Comparison of ENCODE assay signal across 21 mouse cellular contexts in genomic region chr4:83931897-83932654, GRCm38 (mm10).
DNase-seq lines count a peak whose midpoint lies in the region; ATAC-seq and TF ChIP-seq lines count a peak whose summit lies in the region.
"Had no signal": no experiment of that assay in that cellular context is flagged by ENCODE, and none has a peak within 500 bp of the region (broad histone marks: within the 10 kb centered on the region; RNA-seq: fewer than 3 reads in every experiment).

No protein-coding gene starts in this region.

- peak; percentile 50 for DNase-seq in heart, adult 11 months
- DNase-seq in heart, postnatal 36 days: no peak
- DNase-seq in limb, embryonic 10.5 days (ENCODE audit: low spot score): no peak
- no peak for DNase-seq in left cerebral cortex, postnatal 36 days (ENCODE audit: low spot score in 2 of 2)
- DNase-seq: adrenal gland, adult 8-10 months; cerebellum, adult 8-10 months; gastrocnemius, postnatal 36 days; kidney, postnatal 25 days; layer of hippocampus, adult 9-11 months; thymus, postnatal 25 days had no signal

- peak overlapping the region; percentile 53; the same call in 1 of the 2 replicates for H3K27ac ChIP-seq in limb, embryonic 12.5 days
- no peak overlapping the region for H3K27ac ChIP-seq in limb, embryonic 10.5 days
- peak overlapping the region; percentile 73 for H3K27ac ChIP-seq in embryonic facial prominence, embryonic 13.5 days
- H3K27ac ChIP-seq: forebrain, embryonic 15.5 days; hindbrain, embryonic 12.5 days; left cerebral cortex, adult 2 months; liver, embryonic 15.5 days; midbrain, embryonic 13.5 days had no signal

- intact Hi-C loops in heart, postnatal 36 days (cut with DNase I): no loop called here
- intact Hi-C loops in left cerebral cortex, postnatal 36 days (cut with DNase I): no loop called here

- no peaks in the 10 kb centered on the region for H3K79me2 ChIP-seq in myocyte (ENCODE audit: control insufficient read depth, insufficient read depth)

- no peak for TF ChIP-seq POLR2A in myocyte (IDR thresholded peaks at IDR 0.05; ENCODE audit: insufficient read length, low read depth)

- H3ac ChIP-seq in myocyte (ENCODE audit: control insufficient read depth, insufficient read length): no peak overlapping the region

- no peaks in the 10 kb centered on the region for H3K36me3 ChIP-seq in limb, embryonic 12.5 days
- H3K36me3 ChIP-seq in limb, embryonic 10.5 days: no peaks in the 10 kb centered on the region
- H3K36me3 ChIP-seq in embryonic facial prominence, embryonic 13.5 days: no peaks in the 10 kb centered on the region
- H3K36me3 ChIP-seq in myocyte (ENCODE audit: control insufficient read depth, insufficient read depth): no peaks in the 10 kb centered on the region
- H3K36me3 ChIP-seq: forebrain, embryonic 15.5 days; hindbrain, embryonic 12.5 days; liver, embryonic 15.5 days; midbrain, embryonic 13.5 days had no signal

- no peak overlapping the region for H3K4me2 ChIP-seq in limb, embryonic 12.5 days
- 0 out of 2 replicates have a peak overlapping the region, but pooled peaks have one; percentile 2 for H3K4me2 ChIP-seq in embryonic facial prominence, embryonic 13.5 days
- H3K4me2 ChIP-seq in myocyte (ENCODE audit: low read depth): peak overlapping the region; percentile 15
- H3K4me2 ChIP-seq: forebrain, embryonic 15.5 days; hindbrain, embryonic 12.5 days; liver, embryonic 15.5 days; midbrain, embryonic 13.5 days had no signal

- 55% methylated on average over 8 of the region's 8 CpGs for WGBS in limb, embryonic 12.5 days
- 77% methylated on average over 8 of the region's 8 CpGs for WGBS in limb, embryonic 10.5 days
- 33% methylated on average over 8 of the region's 8 CpGs for WGBS in embryonic facial prominence, embryonic 13.5 days

- H3K9me3 ChIP-seq in limb, embryonic 12.5 days: no peaks in the 10 kb centered on the region
- no peaks in the 10 kb centered on the region for H3K9me3 ChIP-seq in limb, embryonic 10.5 days (replicated peaks)
- H3K9me3 ChIP-seq in embryonic facial prominence, embryonic 13.5 days: no peaks in the 10 kb centered on the region
- H3K9me3 ChIP-seq: forebrain, embryonic 15.5 days; hindbrain, embryonic 12.5 days; liver, embryonic 15.5 days; midbrain, embryonic 13.5 days had no signal

- no peak overlapping the region for H3K9ac ChIP-seq in limb, embryonic 12.5 days (replicated peaks)
- H3K9ac ChIP-seq in embryonic facial prominence, embryonic 13.5 days: no peak overlapping the region
- H3K9ac ChIP-seq: forebrain, embryonic 15.5 days; hindbrain, embryonic 12.5 days; liver, embryonic 15.5 days; midbrain, embryonic 13.5 days had no signal

- no peak for ATAC-seq in limb, embryonic 12.5 days (ENCODE audit: insufficient number of reproducible peaks, insufficient read depth, low FRiP score, low TSS enrichment, low read depth)
- no peak for ATAC-seq in embryonic facial prominence, embryonic 13.5 days (ENCODE audit: insufficient number of reproducible peaks, insufficient read depth, low FRiP score, low TSS enrichment, low read depth)
- ATAC-seq in inflammation-experienced regulatory T-cells, adult 6 months: no peak
- ATAC-seq: CD4-positive, CD25-positive, alpha-beta regulatory T cell, adult 4 months; forebrain, embryonic 15.5 days; midbrain, embryonic 13.5 days; Patski had no signal

- H3K27me3 ChIP-seq in limb, embryonic 12.5 days: no peaks in the 10 kb centered on the region
- H3K27me3 ChIP-seq in limb, embryonic 10.5 days (ENCODE audit: low read depth, poor library complexity, severe bottlenecking): no peaks in the 10 kb centered on the region
- H3K27me3 ChIP-seq in embryonic facial prominence, embryonic 13.5 days: no peaks in the 10 kb centered on the region
- no peaks in the 10 kb centered on the region for H3K27me3 ChIP-seq in myocyte (ENCODE audit: control insufficient read depth, insufficient read depth, insufficient read length)
- H3K27me3 ChIP-seq: forebrain, embryonic 15.5 days; hindbrain, embryonic 12.5 days; liver, embryonic 15.5 days; midbrain, embryonic 13.5 days; Patski had no signal

- H3K4me1 ChIP-seq in limb, embryonic 12.5 days (replicated peaks): peaks cover 13% of the 10 kb centered on the region; the same call in 1 of the 2 replicates
- H3K4me1 ChIP-seq in limb, embryonic 10.5 days: no peaks in the 10 kb centered on the region
- peaks cover 16% of the 10 kb centered on the region for H3K4me1 ChIP-seq in embryonic facial prominence, embryonic 13.5 days
- H3K4me1 ChIP-seq: forebrain, embryonic 15.5 days; hindbrain, embryonic 12.5 days; liver, embryonic 15.5 days; midbrain, embryonic 13.5 days had no signal

- H3K4me3 ChIP-seq in limb, embryonic 12.5 days (replicated peaks): no peak overlapping the region
- H3K4me3 ChIP-seq in limb, embryonic 10.5 days: no peak overlapping the region
- no peak overlapping the region for H3K4me3 ChIP-seq in embryonic facial prominence, embryonic 13.5 days
- no peak overlapping the region for H3K4me3 ChIP-seq in myocyte
- H3K4me3 ChIP-seq: forebrain, embryonic 15.5 days; hindbrain, embryonic 12.5 days; left cerebral cortex, adult 2 months; liver, embryonic 15.5 days; midbrain, embryonic 13.5 days had no signal

TF ChIP-seq in myocyte, 11 proteins besides CTCF, POLR2A, EP300 and RAD21:
- TF ChIP-seq E2F4 (IDR thresholded peaks at IDR 0.05; ENCODE audit: insufficient read depth) (no peak), SRF (IDR thresholded peaks at IDR 0.05; ENCODE audit: control insufficient read depth, insufficient read length, low read depth) (no peak), MYOG (IDR thresholded peaks at IDR 0.05; ENCODE audit: control insufficient read depth in 1 of 3, insufficient read depth in 1 of 3, insufficient read length in 2 of 3, low read depth in 2 of 3) (no peak), MYOD1 (IDR thresholded peaks at IDR 0.05; ENCODE audit: control insufficient read depth in 1 of 3, insufficient read length in 2 of 3, low read depth in 2 of 3) (no peak), TCF3 (IDR thresholded peaks at IDR 0.05; ENCODE audit: insufficient read length, low read depth) (no peak), POLR2AphosphoS2 (IDR thresholded peaks at IDR 0.05; ENCODE audit: insufficient read length, low read depth) (no peak), MAX (IDR thresholded peaks at IDR 0.05; ENCODE audit: low read depth) (no peak), REST (IDR thresholded peaks at IDR 0.05; ENCODE audit: insufficient read depth, insufficient read length) (no peak), TCF12 (IDR thresholded peaks at IDR 0.05; ENCODE audit: insufficient read depth, poor library complexity, severe bottlenecking) (no peak), USF1 (IDR thresholded peaks at IDR 0.05; ENCODE audit: low read depth) (no peak), CEBPB (IDR thresholded peaks at IDR 0.05; ENCODE audit: insufficient read depth, poor library complexity, severe bottlenecking) (no peak)
